Mouse (Mus musculus): ENCODE measurements at regions not wholly inside any gene's neighbourhood (a gene's known extent, or its start where the extent isn't known, plus 50 kb on each side); places are given as distances from the start of the nearest gene placed in this dataset.

DNA sequence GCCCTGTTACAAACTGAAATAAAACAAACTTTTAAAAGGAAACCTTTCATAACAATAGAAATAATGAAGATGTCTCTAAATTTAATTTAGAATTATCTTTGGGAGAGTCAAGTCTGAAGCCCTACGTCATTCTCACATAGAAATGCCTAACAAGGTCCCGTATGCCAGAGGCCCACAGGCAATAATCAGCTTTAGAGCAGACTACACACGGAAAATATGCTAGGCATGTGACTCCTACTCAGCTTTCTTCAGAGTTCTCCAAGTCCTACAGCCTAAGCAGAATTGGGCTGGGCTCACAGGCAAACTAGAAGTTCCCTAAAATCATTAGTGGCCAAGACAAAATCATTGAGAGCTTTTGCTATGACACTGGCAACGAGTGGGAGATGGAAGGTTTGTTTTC lies 176.9 kb upstream of the Gap43 start:
- no peak for TF ChIP-seq E2F4 (IDR thresholded peaks at IDR 0.05; ENCODE audit: insufficient replicate concordance, low read depth, low read length)
- no peak for TF ChIP-seq HCFC1 (IDR thresholded peaks at IDR 0.05; ENCODE audit: low read depth, low read length)
- TF ChIP-seq USF1 (IDR thresholded peaks at IDR 0.05; ENCODE audit: low read depth, low read length): no peak
- TF ChIP-seq EP300 (IDR thresholded peaks at IDR 0.05; ENCODE audit: low read length): no peak
- no peak for TF ChIP-seq POLR2AphosphoS2 (IDR thresholded peaks at IDR 0.05; ENCODE audit: low read depth, low read length)
- TF ChIP-seq SIN3A (IDR thresholded peaks at IDR 0.05; ENCODE audit: low read length): no peak
- TF ChIP-seq CHD1 (IDR thresholded peaks at IDR 0.05; ENCODE audit: low read depth, low read length): no peak
- TF ChIP-seq CTCF (conservative IDR thresholded peaks at IDR 0.05 in 1 of 2, IDR thresholded peaks at IDR 0.05 in 1 of 2; ENCODE audit: low read depth in 2 of 2, low read length in 2 of 2): no peak
- no peak for TF ChIP-seq MXI1 (IDR thresholded peaks at IDR 0.05; ENCODE audit: low read depth, low read length)
- TF ChIP-seq POLR2A (IDR thresholded peaks at IDR 0.05; ENCODE audit: low read depth, low read length): no peak
- TF ChIP-seq SMC3 (IDR thresholded peaks at IDR 0.05; ENCODE audit: low read depth, low read length): no peak
- TF ChIP-seq MAFK (IDR thresholded peaks at IDR 0.05; ENCODE audit: insufficient replicate concordance, low read length): no peak
- TF ChIP-seq IRF4 (IDR thresholded peaks at IDR 0.05; ENCODE audit: low read depth, low read length): no peak
